Mouse (Mus musculus): ENCODE measurements around the gene Gzmf. TPM values are rescaled to one million over a fixed set of nuclear protein-coding genes. Genes with fewer than 3 reads are reported as not detected.
"Not testable (repeated sequence)": the region's sequence is repeated elsewhere in the genome, so short reads cannot be mapped to it uniquely, and the experiment has no call there.

Gene Gzmf
- not detected in 2 replicates for polyA plus RNA-seq (2014; fragmentation: Nextera tagmentation; extraction: Ambion mirVana)

DNA sequence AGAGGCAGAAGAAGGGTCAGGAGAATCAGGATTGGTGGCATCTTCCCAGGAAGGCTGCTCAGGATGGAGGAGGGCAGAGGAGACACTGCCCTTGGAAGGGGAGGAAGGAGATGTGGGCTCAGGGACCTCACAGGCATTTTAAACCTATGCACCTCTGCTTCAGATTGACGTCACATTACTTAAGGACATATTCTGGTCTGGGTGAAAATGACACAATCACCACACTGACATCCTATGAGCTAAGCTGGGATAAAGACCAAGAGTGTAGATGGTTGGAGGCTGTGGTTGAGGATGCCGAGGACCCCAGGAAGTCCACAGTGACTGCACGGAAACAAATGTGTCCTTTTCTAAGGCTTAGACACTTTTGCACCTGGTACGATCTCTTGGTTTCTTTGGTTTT lies at the start of gene Gzmf:
Gzmf (minus strand) TSS at position 101 of the 400 bp plus-strand sequence.
- no peaks in the 10 kb centered on the region for H3K27me3 ChIP-seq (ENCODE audit: control insufficient read depth, insufficient read depth, low read length)
- ATAC-seq (ENCODE audit: low FRiP score) (no peak), DNase-seq (ENCODE audit: low spot score, missing footprints) (no peak)
- H3K4me2 ChIP-seq: no peak within 1 kb of the TSS
- no peak within 1 kb of the TSS for H3K4me3 ChIP-seq (ENCODE audit: low read depth, low read length)
- no peak within 1 kb of the TSS for H3K27ac ChIP-seq (ENCODE audit: low read depth, low read length)
- H3K9me3 ChIP-seq (ENCODE audit: control insufficient read depth, low read length): no peaks in the 10 kb centered on the region
- H3K9ac ChIP-seq (ENCODE audit: low read length): no peak within 1 kb of the TSS
- no peaks in the 10 kb centered on the region for H3K4me1 ChIP-seq (ENCODE audit: control insufficient read depth, insufficient read depth, low read length)
- WGBS: 92% methylated on average over 4 of the region's 4 CpGs
- H3K36me3 ChIP-seq (ENCODE audit: control insufficient read depth, insufficient read depth, low read length): no peaks in the 10 kb centered on the region

DNA sequence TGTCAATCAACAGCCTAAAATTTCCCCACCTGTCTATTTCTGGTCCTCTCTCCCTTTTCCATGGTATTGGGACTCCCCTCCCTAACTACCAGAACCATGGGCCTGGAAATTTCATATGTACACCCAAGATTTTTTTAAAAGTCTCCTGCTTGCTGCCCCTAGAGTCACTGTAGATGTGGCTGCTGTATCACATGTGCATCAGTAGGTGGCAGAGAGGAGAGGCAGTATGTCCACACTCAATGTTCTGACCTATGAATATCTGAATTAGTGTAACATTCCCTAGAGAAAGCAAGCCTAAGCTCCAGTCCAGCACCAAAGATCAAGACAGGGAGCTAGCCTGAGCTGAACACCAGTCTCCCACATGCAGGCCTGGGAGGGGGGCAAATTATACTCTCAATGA lies 29.2 kb upstream of the Gzmf start:
- H3K4me2 ChIP-seq: no peak overlapping the region
- ATAC-seq (ENCODE audit: low FRiP score) (no peak), DNase-seq (ENCODE audit: low spot score, missing footprints) (no peak)
- H3K4me1 ChIP-seq (ENCODE audit: control insufficient read depth, insufficient read depth, low read length): no peaks in the 10 kb centered on the region
- H3K4me3 ChIP-seq (ENCODE audit: low read depth, low read length): no peak overlapping the region
- no peaks in the 10 kb centered on the region for H3K9me3 ChIP-seq (ENCODE audit: control insufficient read depth, low read length)
- no peaks in the 10 kb centered on the region for H3K36me3 ChIP-seq (ENCODE audit: control insufficient read depth, insufficient read depth, low read length)
- no peak overlapping the region for H3K27ac ChIP-seq (ENCODE audit: low read depth, low read length)
- H3K9ac ChIP-seq (ENCODE audit: low read length): no peak overlapping the region
- H3K27me3 ChIP-seq (ENCODE audit: control insufficient read depth, insufficient read depth, low read length): no peaks in the 10 kb centered on the region

DNA sequence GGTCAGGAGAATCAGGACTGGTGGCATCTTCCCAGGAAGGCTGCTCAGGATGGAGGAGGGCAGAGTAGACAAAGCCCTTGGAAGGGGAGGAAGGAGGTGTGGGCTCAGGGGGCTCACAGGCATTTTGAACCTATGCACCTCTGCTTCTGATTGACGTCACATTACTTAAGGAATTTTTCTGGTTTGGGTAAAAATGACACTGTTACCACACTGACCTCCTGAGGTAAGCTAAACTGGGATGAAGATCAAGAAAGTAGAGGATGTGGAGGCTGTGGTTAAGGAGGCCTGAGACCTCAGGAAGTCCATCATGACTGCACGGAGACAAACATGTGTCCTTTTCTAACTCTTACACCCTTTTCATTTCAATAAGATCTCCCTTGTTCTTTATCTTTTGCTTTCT lies 23.3 kb upstream of the Gzmf start, which contains the start of gene Gzmc:
Gzmc (minus strand) TSS at position 101 of the 400 bp plus-strand sequence.
- Histone ChIP-seq H3K4me3 (ENCODE audit: low read depth, low read length) (no peak within 1 kb of the TSS), H3K36me3 (ENCODE audit: control insufficient read depth, insufficient read depth, low read length) (no peaks in the 10 kb centered on the region), H3K9ac (ENCODE audit: low read length) (no peak within 1 kb of the TSS), H3K4me1 (ENCODE audit: control insufficient read depth, insufficient read depth, low read length) (no peaks in the 10 kb centered on the region), H3K27me3 (ENCODE audit: control insufficient read depth, insufficient read depth, low read length) (no peaks in the 10 kb centered on the region), H3K4me2 (no peak within 1 kb of the TSS), H3K9me3 (ENCODE audit: control insufficient read depth, low read length) (no peaks in the 10 kb centered on the region), H3K27ac (ENCODE audit: low read depth, low read length) (no peak within 1 kb of the TSS)
- ATAC-seq (ENCODE audit: low FRiP score) (no peak), DNase-seq (ENCODE audit: low spot score, missing footprints) (no peak)
- 89% methylated on average over 2 of the region's 2 CpGs for WGBS

DNA sequence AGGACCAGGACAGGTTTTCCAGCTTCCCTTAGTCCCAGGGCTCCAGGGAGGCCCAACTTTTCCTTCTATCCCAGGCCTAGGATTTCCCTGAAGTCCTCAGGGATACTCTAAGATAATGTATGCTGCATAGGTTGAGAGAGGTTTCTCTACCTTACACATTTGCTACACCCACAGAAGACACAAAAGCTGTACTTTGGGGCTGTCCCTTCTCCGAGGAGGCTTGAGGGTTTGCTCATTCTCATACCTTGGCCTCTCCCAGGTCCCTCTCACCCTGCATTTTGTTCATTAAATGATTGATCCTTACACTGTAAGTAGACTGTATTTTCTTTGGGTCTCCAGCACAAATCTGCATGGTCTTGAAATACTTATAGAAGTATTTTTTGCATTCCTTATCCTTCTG lies 5.6 kb downstream of the Gzmf start:
- H3K4me1 ChIP-seq (ENCODE audit: control insufficient read depth, insufficient read depth, low read length): no peaks in the 10 kb centered on the region
- H3K4me3 ChIP-seq (ENCODE audit: low read depth, low read length): no peak overlapping the region
- ATAC-seq (ENCODE audit: low FRiP score) (no peak), DNase-seq (ENCODE audit: low spot score, missing footprints) (no peak)
- H3K9ac ChIP-seq (ENCODE audit: low read length): no peak overlapping the region
- H3K27me3 ChIP-seq (ENCODE audit: control insufficient read depth, insufficient read depth, low read length): no peaks in the 10 kb centered on the region
- no peaks in the 10 kb centered on the region for H3K9me3 ChIP-seq (ENCODE audit: control insufficient read depth, low read length)
- WGBS: 84% methylated on average over 1 of the region's 1 CpGs
- no peak overlapping the region for H3K4me2 ChIP-seq
- no peak overlapping the region for H3K27ac ChIP-seq (ENCODE audit: low read depth, low read length)
- no peaks in the 10 kb centered on the region for H3K36me3 ChIP-seq (ENCODE audit: control insufficient read depth, insufficient read depth, low read length)

DNA sequence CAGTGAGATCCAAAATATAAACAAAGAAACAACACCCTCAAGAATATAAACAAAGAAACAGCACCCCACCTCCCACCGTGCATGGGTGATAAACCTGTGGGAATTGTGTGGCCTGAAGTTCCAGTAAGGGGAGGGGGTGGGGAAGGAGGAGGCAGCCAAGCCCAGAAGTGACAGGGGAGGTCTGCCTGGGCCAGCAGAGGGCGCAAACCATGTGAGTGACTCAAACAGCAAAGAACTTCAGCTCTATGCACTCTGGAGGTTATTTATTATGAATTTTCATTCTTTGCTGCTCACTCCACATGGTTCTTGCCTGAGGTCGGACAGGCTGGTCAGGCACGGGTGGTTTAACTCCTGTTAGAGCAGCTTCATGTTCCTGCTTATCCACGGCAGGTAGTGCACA lies 6.2 kb downstream of the Gzmf start:
- WGBS: 32% methylated on average over 5 of the region's 5 CpGs
- H3K4me3 ChIP-seq (ENCODE audit: low read depth, low read length); H3K9ac ChIP-seq (ENCODE audit: low read length); H3K27ac ChIP-seq (ENCODE audit: low read depth, low read length); H3K4me2 ChIP-seq; H3K4me1 ChIP-seq (ENCODE audit: control insufficient read depth, insufficient read depth, low read length); H3K27me3 ChIP-seq (ENCODE audit: control insufficient read depth, insufficient read depth, low read length); H3K9me3 ChIP-seq (ENCODE audit: control insufficient read depth, low read length); ATAC-seq (ENCODE audit: low FRiP score); H3K36me3 ChIP-seq (ENCODE audit: control insufficient read depth, insufficient read depth, low read length): not testable (repeated sequence)
- DNase-seq (ENCODE audit: low spot score, missing footprints): peak; percentile 91

DNA sequence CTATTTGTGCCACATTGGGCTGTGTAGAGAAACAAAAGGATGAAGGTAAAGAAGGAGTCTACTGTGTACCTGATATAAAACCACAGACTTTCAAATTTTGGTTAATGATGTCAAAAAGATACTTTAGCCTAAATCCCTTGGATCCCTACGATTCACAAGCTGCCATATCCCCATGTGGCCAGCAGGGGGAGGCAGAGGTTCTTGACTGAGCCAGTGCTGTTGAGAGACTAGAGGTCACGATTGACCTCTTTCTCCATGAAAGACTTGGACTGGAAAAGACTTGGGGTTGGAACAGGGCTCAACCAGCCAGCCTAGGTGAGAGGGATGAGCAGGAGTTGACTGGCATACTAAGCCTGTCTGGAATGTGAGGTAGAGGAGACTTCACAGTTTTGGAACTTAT lies 7.2 kb downstream of the Gzmf start:
- no peak for ATAC-seq (ENCODE audit: low FRiP score)
- Histone ChIP-seq H3K4me3 (ENCODE audit: low read depth, low read length) (no peak overlapping the region), H3K36me3 (ENCODE audit: control insufficient read depth, insufficient read depth, low read length) (no peaks in the 10 kb centered on the region)

DNA sequence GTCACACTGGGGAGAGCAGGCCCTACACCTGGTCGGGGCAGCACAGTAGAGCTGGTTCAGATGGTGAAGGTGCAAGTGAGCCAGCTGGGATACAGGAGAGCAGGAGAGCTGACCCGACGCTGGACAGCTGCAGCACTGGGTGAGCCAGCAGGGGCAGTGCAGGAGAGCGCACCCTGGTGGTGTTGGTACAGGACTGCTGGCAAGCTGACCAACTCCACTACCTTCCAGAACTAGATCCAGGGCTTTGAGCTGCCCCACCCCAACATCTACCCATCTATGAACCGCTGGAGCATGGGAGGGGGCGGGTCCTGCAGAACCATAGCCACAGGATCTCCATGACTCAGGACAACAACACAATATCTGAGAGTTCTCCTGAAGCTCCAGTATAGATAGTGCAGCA lies 24.3 kb downstream of the Gzmf start:
- no peak overlapping the region for H3K9ac ChIP-seq (ENCODE audit: low read length)
- 59% methylated on average over 6 of the region's 6 CpGs for WGBS
- H3K4me3 ChIP-seq (ENCODE audit: low read depth, low read length): no peak overlapping the region
- H3K27ac ChIP-seq (ENCODE audit: low read depth, low read length): no peak overlapping the region
- H3K36me3 ChIP-seq (ENCODE audit: control insufficient read depth, insufficient read depth, low read length): no peaks in the 10 kb centered on the region
- no peaks in the 10 kb centered on the region for H3K27me3 ChIP-seq (ENCODE audit: control insufficient read depth, insufficient read depth, low read length)
- H3K9me3 ChIP-seq (ENCODE audit: control insufficient read depth, low read length): no peaks in the 10 kb centered on the region
- H3K4me2 ChIP-seq: no peak overlapping the region
- H3K4me1 ChIP-seq (ENCODE audit: control insufficient read depth, insufficient read depth, low read length): no peaks in the 10 kb centered on the region
- ATAC-seq (ENCODE audit: low FRiP score) (no peak), DNase-seq (ENCODE audit: low spot score, missing footprints) (no peak)

More for the DNA sequence above, 7.2 kb downstream of the Gzmf start:
- DNase-seq (ENCODE audit: low spot score, missing footprints): peak; percentile 94
- Histone ChIP-seq H3K9ac (ENCODE audit: low read length) (no peak overlapping the region), H3K4me1 (ENCODE audit: control insufficient read depth, insufficient read depth, low read length) (no peaks in the 10 kb centered on the region), H3K27ac (ENCODE audit: low read depth, low read length) (no peak overlapping the region), H3K27me3 (ENCODE audit: control insufficient read depth, insufficient read depth, low read length) (no peaks in the 10 kb centered on the region), H3K9me3 (ENCODE audit: control insufficient read depth, low read length) (no peaks in the 10 kb centered on the region), H3K4me2 (no peak overlapping the region)
- WGBS: 23% methylated on average over 2 of the region's 2 CpGs

DNA sequence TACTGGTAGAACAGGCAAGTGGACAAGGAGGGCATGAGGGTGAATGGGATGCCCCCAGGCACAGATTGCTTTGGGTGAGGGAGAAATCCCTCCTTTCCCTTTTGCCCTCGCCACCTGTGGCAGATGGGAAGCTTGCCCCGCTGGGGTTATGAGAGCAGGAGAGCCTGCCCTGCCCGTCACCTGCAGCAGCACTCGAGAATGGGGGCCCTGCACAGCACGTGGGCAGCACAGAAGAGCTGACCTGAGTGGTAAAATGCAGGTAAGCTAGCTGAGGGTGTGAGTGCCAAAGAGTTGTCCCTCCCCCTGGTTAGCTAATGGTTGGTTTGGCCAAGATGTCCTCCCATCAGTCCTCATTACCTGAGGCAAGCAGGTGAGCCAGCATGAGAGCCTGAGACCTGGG lies 24.7 kb downstream of the Gzmf start:
- no peak overlapping the region for H3K27ac ChIP-seq (ENCODE audit: low read depth, low read length)
- no peak for ATAC-seq (ENCODE audit: low FRiP score)
- no peak overlapping the region for H3K4me3 ChIP-seq (ENCODE audit: low read depth, low read length)
- H3K9ac ChIP-seq (ENCODE audit: low read length): no peak overlapping the region
- H3K4me1 ChIP-seq (ENCODE audit: control insufficient read depth, insufficient read depth, low read length): no peaks in the 10 kb centered on the region
- no peaks in the 10 kb centered on the region for H3K9me3 ChIP-seq (ENCODE audit: control insufficient read depth, low read length)
- H3K4me2 ChIP-seq: no peak overlapping the region
- no peaks in the 10 kb centered on the region for H3K27me3 ChIP-seq (ENCODE audit: control insufficient read depth, insufficient read depth, low read length)
- DNase-seq (ENCODE audit: low spot score, missing footprints): no peak
- WGBS: 79% methylated on average over 5 of the region's 5 CpGs
- no peaks in the 10 kb centered on the region for H3K36me3 ChIP-seq (ENCODE audit: control insufficient read depth, insufficient read depth, low read length)

DNA sequence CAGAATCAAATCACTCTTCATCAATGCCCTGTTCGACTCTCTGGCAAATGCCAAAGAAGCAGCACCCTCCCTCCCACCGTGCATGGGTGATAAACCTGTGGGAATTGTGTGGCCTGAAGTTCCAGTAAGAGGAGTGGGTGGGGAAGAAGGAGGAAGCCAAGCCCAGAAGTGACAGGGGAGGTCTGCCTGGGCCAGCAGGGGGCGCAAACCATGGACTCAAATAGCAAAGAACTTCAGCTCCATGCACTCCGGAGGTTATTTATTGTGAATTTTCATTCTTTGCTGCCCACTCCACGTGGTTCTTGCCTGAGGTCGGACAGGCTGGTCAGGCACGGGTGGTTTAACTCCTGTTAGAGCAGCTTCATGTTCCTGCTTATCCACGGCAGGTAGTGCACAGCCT lies 33.6 kb downstream of the Gzmf start:
- H3K4me1 ChIP-seq (ENCODE audit: control insufficient read depth, insufficient read depth, low read length); H3K4me3 ChIP-seq (ENCODE audit: low read depth, low read length); H3K4me2 ChIP-seq; H3K27ac ChIP-seq (ENCODE audit: low read depth, low read length); ATAC-seq (ENCODE audit: low FRiP score); H3K9me3 ChIP-seq (ENCODE audit: control insufficient read depth, low read length); H3K9ac ChIP-seq (ENCODE audit: low read length); H3K36me3 ChIP-seq (ENCODE audit: control insufficient read depth, insufficient read depth, low read length); H3K27me3 ChIP-seq (ENCODE audit: control insufficient read depth, insufficient read depth, low read length): not testable (repeated sequence)
- DNase-seq (ENCODE audit: low spot score, missing footprints): peak; percentile 92
- 39% methylated on average over 8 of the region's 8 CpGs for WGBS

DNA sequence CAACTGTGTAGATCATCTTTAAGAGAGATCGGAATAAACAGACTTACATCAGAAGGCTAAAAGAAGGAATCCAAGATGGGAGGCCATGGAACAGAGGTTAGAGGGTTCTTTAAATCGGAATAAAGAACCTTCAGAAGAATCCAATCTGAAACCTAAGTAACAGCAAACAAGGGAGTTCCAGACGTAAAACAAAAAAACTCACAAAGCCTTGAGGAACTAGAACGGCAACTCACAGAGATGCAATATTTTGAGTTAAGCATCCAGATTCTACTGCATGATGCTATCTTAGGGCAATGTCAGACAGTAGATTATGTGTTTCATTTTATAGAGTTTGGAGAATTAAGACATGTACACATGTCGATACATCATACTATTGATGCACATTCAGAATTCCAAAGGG lies 36.7 kb downstream of the Gzmf start, which contains the start of gene Gzmn:
Gzmn (minus strand) TSS at position 101 of the 400 bp plus-strand sequence.
- Histone ChIP-seq H3K9ac (ENCODE audit: low read length) (no peak within 1 kb of the TSS), H3K27ac (ENCODE audit: low read depth, low read length) (no peak within 1 kb of the TSS), H3K4me1 (ENCODE audit: control insufficient read depth, insufficient read depth, low read length) (no peaks in the 10 kb centered on the region), H3K9me3 (ENCODE audit: control insufficient read depth, low read length) (no peaks in the 10 kb centered on the region), H3K27me3 (ENCODE audit: control insufficient read depth, insufficient read depth, low read length) (no peaks in the 10 kb centered on the region), H3K36me3 (ENCODE audit: control insufficient read depth, insufficient read depth, low read length) (no peaks in the 10 kb centered on the region), H3K4me2 (no peak within 1 kb of the TSS), H3K4me3 (ENCODE audit: low read depth, low read length) (no peak within 1 kb of the TSS)
- WGBS: 88% methylated on average over 5 of the region's 5 CpGs
- DNase-seq (ENCODE audit: low spot score, missing footprints): no peak
- no peak for ATAC-seq (ENCODE audit: low FRiP score)
